Mouse (Mus musculus): ENCODE measurements around the gene Tagln2.

Gene Tagln2

DNA sequence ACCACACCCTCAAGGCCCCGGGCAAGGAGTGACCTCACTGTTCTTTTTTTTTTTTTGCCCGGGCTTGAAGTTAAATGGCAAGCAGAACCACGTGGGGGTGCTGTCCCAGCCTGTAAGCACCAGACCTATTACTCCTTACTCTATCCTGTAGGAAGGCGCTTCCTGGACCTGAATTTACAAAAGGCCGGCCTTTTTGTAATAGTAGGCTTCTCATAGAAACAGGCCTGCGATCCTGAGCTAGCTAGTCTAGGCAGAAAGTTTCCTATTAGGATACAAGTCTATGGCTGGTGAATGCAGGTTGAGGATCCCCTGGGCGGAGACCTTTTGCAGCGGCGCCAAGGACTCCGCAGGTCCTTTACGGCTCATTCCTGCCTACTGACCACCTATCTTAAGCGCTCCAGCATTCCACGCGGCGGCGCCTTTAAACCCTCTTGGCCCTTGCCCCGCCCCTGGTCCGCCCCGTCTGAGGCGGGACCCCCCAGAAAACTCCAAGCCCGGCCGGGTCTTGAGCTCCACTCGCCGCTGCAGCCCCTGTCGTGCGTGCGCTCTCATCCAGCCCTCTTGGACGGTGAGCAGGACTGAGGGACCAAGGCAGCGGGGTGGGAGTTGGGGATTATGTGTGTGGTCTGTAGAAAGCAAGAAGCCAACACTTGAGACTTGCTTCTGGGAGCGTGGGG lies at the start of gene Tagln2:
TSS of gene Tagln2 (plus strand) at position 283 of the 677 bp plus-strand sequence.
- DNase-seq = peak; percentile 92

DNA sequence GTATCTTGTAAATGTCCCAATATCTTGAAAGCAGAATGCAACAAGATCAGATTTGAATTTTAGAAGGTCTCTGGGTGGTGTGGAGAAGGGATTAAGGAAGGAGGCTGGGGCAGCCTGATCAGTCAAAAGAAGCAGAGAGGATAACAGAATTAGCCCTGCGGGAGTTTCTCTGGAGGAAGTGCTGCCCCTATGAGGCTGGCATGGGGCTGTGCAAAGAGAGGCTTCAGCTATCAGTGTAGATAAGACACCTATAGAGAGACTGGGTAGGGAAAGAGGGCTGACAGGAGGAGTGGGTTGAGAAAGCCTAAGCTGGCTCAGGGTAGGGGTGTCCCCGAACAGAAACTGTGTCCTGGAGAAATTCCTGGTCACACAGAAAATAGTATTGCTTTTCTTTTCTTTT lies 49.6 kb upstream of the Tagln2 start:
- DNase-seq = no peak

DNA sequence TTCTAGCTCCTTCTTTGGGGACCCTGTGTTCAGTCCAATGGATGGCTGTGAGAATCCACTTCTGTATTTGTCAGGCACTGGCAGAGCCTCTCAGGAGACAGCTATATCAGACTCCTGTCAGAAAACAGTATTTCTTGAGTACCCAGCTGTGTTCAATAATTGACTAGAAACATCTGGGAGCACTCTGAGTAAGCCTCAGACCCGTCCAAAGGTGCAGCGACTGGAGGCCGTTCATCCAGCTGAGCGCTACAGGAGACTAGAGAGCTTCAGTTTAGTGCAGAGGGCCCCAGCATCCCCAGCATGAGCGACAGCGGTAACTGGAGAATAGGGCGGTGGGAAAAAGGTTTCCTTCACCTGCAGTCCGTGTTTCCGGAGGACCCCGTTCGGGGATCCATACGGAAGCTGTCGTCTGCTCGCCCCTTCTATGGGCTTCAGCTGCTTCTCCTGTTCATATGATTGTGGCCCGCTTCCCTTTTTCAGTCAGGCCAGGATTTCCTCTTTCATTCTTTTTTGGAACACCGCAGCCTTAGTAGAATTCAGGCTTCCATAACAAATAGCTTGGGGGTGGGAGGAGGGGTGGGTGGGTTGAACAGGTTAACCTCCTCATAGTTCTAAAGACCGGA lies 48.9 kb upstream of the Tagln2 start:
- no peak for DNase-seq

DNA sequence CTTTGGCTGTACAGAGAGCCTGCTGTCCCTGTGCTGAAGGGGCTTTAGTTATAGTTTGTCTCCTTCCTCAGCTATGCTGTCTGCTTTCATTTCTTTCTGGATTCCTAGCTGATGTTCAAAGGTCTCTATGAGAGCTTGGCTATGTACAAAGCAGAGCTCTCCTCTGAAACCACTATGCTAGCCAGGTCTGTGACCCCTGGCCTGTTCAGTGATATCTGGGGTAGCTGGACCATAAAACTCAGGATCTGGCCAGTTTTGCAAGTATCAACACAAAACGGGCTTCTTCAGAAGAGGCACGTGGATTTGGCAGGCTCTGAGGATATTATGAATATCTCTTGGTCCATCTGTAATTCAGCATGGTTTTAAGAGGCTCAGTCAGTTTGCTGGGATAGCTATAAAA lies 46.9 kb upstream of the Tagln2 start:
- no peak for DNase-seq

DNA sequence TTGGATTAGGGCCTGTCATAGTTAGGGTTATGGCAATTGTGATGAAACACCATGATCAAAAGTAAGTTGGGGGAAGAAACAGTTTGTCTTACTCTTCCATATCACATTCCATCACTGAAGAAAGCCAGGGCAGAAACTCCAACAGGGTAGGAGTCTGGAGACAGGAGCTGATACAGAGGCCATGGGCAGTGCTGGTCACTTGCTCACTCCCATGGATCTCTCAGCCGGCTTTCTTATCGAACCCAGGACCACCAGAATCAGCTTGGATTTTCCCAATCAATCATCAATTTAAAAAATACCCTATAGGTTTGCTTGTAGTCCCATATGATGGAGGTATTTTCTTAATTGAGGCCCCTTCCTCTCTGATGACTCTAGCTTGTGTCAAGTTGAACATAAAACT lies 46.0 kb upstream of the Tagln2 start:
- no peak for DNase-seq

DNA sequence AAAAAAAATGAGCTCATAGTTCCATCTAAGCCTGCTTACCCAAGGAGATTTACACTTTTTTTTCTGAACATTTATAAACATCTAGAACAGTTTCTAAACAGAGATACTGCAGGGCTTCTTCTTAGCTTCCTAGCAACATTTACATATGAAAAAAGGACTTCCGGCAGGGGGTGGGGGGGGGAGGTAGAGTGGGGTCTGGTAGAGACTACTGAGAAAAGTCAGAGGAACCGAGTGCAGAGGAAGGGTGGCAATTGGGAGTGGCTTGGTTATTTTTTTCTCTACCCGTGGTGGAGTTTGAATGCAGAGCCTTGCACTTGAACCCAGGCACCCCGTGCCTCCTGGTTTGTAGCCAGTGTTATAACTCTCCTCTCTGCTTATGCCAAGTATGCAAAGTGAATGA lies 44.4 kb upstream of the Tagln2 start:
- DNase-seq = no peak

DNA sequence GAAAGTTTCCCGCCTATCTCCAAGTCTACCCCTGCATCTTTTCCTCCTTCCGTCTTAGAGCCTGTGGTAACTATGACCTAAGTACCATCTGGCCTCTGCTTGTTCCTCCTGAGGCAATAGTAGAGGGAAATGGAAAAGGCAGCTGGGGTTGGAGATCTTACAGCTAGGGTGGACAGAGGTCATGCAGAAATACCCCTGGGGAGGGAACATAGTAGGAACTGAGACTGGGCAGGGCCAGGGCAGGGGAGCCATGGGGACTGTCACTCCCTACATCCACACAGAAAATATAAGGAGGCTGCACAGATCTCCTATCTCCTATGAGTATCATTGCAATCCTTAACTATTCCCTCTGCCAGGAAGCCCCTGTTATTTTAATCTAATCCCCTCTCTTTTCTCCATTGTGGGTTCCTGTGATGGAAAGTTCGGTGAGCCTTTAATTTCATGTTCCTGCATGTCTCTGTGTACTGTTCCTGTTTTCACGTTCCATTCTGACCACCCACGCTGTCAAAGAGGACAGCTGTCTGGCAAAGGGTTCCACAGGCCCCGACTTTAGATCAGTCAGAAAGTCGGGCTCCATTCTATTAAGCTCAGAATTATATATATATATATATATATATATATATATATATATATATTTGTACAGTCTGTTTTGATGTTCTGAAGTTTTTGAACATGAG lies 43.7 kb upstream of the Tagln2 start:
- DNase-seq = no peak

DNA sequence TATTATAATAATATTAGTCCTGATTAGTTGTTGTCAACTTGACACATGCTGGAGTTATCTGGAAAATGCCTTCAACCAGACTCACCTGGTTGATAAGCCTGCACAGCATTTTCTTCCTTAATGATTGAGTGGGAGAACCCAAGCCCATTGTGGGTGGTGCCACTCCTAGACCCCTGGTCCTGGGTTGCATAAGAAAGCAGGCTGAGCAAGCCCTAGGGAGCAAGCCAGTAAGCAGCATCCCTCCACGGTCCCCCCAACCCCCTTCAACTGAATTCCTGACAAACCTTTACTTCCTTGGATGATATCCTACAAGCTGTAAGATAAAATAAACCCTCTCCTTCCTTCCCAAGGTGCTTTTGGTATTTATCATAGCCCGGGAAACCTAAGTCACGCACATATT lies 42.7 kb upstream of the Tagln2 start:
- no peak for DNase-seq

DNA sequence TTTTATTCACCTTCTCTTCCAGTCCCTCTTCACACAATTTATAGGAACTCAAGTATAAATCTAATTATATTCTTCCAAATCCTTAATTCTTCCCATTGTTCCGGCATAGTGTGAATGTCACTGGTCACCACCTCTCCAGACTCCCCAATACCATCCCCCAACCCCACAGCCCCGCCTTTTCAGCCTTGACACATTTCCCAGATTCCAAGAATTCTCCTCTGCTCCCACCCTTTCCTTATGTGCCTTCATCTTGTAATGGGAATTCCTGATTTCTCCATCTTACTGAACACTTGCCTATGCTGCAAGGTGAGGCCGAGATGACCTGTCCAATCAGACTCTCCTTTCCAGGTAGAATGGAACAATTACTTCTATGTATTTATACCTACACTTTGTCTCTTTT lies 41.8 kb upstream of the Tagln2 start:
- DNase-seq = no peak

DNA sequence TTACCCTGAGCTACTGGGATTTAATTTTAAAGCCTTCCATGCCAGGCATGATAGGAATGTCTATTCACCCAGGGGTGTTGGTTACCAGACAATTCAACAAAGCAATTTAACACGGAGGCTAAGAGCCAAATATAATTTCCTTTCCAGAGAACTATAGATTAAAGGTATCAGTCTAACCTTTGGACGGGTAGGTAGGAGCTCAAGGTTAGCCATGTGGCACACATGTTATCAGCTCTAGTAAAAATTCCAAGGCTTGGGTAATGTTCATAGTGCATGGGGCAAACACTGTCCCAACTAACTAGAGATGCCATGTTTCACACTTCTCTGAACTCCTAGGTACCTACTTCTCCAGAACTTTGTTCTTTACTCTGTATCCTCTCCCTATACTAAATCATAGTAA lies 38.2 kb upstream of the Tagln2 start:
- no peak for DNase-seq

DNA sequence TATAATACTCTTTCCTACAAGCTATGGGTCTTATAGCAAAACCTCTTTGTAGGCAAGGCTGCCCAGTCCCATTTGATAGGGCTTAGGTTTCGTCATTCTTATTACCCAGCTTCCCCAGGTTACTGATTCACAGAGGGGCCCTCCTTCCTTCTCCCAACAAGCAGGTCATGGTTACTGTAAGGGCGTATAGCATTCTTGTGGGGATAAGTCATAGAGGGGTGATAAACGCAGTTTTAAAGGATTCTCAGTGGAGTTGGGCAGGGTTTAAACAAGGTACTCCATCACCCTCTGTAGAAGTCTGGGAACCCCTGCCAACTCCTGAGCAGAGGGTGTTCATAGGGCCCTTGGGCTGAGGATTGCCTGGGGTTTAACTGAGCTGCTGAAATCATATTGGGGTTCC lies 37.3 kb upstream of the Tagln2 start:
- DNase-seq = no peak

DNA sequence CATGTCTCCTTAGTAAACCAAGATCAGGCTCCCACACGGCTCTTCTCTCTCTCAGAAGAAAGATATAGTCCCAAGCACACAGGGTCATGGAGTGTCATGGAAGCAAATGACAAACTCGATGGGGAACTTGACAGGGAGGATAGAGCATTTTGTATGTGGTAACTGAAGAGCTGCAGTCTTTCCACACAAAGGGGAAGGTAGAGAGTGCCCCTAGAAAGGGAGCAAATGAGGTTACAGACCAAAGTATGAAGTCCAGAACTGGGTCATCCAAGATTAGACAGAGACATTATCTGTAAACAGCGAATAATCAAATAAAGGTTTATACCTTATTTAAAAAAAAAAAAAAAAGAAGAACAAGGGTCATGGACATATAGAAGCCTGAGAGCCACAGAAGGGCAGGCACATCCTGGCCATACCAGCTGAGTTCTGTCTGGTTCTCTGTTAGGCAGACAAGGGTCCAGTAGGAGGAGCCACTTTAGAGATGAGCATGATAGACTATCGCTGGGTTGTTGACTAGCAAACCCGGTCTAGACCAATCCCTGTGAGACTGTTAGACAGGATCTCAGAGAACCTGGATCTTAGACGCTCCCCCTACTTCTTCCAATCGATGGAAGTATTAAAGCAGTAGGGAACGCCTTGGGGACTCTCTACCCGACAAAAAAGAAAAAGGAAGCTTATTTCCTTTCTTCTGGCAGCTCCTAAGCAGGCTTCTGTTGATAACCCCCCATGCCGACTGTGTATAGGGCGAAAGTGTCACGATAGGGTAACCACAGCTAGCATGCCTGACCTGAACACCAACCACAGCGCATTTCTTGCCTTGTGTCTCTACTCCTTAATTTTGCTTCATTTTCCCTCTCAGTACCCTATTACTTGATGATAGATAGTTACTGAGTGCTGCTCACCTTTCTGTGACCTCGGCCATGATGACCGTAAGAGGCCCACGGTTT lies 36.2 kb upstream of the Tagln2 start:
- DNase-seq = no peak

DNA sequence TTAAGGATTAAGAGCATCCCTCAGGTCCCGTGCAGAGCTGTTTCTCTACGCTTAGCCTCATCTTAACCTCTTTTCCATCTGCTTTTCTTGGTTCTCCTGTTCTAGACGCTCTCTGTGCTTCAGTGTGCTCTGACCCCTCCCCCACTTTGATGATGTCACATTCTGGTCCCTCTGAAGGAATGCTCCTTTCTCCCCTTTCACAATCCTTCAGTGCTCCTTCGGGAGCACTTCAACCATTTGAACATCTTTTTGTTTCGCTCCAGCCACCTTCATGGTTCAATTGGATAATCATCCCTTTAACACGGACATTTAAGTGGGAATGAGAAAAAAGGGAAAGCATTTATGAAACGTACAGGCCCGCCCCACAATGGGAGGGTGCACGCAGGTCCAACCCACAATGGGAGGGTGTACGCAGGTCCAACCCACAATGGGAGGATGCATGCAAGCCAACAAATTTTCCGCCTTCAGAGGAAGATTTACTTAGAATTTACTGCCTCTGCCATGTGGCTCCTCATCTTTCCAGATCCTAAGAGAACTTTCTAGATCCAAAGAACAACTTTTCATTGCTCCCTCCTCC lies 31.5 kb upstream of the Tagln2 start:
- DNase-seq = no peak

DNA sequence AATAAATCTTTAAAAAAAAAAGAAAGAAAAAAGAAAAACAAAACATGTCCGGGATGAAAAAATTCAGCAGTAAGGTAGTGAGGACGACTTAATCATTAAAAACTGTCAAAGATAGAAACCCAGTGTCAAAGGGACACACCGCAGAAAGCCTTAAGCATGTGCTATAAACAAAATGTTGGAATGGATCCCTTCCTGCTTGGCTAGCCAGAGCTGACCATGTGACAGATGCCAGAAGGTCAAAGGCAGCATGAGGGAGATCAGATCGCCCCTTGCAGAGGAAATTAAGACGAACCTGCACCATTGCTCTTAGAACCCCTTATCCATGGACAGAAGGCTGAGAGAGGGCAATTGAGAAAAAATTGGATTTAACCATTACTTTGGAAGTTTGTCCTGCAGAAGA lies 30.5 kb upstream of the Tagln2 start:
- peak; percentile 35 for DNase-seq

DNA sequence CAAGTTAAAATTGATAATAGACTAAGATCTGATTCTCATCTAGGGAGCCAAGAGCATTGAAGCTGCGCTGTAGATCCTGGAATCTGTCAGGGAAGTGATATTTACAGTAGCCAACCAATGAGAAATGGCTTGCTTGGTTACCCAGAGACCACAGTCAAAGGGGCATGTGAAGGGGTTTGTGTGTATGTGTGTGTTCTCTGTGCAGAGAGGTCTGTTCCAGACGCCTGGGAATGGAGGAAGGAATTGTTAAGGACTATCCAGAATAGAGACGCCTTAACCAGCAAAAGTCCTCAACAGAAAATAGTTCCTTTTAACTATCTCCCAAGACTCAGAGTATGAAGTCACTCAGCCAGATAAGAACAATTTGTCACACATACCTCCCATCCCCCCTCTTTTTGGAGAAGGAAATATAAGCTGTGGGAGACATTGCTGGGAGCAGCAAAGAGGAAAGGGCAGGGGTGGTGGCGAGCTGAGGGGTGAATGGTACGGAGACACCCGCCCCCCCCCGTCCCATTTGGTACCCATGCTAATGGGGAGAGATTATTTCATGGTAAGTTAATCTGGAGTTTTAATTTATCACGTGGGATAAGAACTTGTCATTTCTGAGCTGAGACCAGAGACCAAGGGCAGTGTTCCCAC lies 29.9 kb upstream of the Tagln2 start:
- no peak for DNase-seq

DNA sequence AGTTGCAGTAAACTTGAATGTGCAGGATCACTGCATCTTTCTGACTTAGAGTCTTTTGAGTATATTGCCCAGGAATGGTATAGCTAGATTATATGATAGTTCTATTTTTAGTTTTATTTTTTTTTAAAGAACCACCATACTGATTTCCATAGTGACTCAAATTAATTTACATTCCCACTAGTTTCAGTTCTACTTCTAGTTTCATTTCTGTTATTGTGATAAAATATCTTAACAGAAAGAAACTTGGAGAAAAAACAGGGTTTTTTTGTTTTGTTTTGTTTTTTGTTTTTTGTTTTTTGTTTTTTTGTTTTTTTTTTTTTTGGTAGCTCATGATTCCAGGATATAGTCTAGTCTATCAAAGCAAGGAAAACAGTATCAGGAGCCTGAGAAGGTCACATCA lies 26.9 kb upstream of the Tagln2 start:
- no peak for DNase-seq

DNA sequence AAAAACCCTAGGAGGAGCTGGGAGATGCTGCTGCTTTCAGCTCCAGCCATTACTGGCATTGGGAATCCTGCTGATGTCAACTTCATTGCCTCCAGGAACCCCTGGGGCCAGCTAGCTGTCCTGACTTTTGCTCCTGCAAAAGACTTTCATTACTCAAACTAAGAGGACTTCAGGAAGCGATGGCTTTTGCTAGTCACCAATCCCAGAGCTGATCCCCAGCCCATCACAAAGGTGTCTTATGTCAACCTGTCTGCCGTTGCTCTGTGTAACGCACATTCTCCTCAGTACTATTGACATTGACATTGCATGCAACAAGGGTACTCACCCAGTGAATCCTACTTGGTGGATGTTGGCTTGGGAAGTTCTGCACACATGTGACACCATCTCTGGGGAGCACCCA lies 25.7 kb upstream of the Tagln2 start:
- DNase-seq = no peak

DNA sequence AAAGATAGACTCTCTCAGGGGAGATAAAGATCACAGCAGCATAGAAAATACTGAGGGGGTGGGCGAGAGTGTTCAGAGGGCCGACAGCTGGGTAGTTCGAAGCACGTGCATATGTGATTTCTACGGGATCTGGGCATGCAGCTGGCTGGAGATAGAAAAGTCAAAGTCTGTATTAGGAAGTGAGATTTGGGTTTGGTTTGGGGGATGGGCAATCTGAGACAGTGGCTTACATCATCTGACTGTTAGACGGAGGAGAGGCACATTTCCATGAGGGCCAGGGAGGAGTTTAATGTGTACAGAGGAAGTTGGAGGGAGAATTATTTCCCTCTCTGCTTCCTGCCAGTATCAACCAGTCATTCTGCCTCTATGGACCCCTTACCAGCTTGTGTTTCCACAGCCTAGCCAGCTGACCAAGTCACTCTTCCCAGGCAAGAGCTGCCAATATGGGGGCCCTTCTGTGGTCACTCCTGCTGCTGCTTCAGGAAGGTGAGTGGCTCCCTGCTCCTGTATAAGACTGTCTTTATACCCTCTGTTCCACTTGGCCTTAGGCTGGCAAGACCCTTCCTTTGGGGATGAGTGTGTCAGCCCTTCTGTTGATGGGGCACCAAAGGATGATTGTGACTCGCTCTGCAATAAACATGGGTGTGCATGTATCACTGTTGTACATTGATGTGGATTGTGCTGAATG lies 24.6 kb upstream of the Tagln2 start, which contains the start of gene Slamf9:
TSS of gene Slamf9 (plus strand) at position 305 of the 688 bp plus-strand sequence.
- DNase-seq = no peak

DNA sequence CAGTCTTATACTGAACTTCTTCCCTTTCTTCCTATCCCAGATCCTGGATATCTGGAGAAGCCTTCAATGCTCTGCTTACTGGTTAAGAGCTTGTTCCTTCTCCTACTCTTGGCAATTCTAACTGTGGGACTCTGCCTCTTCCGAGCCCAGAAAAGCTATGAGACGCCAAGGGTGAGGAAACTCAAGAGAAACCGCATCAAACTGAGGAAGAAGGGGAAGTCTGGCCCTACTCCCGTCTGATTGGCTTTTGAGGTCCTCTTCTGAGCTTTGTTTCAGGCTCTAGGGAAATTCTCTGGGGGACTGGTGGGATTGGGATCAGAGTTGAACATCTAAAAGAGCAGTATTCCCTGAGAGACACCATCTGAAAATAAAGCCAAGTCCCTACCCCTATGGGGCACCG lies 21.8 kb upstream of the Tagln2 start:
- DNase-seq = no peak

DNA sequence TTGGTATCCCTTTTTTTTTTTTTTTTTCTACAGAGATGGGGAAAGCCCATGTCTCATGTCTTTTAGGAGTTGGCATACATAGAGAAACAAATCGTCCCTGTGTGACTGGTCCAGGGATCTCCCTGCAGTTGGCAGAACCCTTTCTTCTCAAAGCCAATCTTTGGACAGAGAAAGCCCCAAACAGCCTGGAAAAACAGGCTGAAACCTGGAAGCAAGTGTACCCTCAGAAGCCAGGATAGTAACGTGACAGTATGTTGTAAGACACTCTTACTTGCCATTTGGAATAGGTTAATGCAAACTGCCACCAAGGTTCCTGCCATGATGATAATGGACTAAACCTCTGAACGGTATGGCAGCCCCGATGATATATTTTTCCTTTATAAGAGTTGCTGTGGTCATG lies 19.5 kb upstream of the Tagln2 start:
- DNase-seq = no peak

DNA sequence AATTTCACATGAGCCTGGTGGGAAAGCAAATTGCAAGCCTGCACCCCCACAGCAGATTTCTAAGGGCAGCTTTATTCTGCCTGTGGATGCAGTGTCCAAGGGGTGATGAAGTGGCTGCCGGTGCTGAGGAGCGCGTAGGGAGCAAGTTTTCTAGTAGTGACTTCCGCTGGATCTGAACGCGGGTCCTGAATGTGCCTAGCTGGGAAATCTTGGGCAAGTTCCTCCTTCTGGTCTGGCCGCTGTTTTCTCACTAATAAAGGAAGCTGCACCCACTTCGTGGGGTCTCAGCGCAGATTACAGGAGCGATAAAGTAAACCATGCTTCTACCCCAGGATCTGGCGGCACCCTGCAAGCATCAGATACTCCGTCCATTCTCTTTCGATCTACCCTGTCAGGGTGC lies 18.7 kb upstream of the Tagln2 start:
- no peak for DNase-seq

Data from kidney, adult 18-20 months (tissue).